In genomic region chr2:160717269-160717668, GRCm38 (mm10) we compare ENCODE assay signal across 9 mouse cellular contexts. TPM values are rescaled to one million over a fixed set of nuclear protein-coding genes. Genes with fewer than 3 reads are reported as not detected.
DNase-seq lines count a peak whose midpoint lies in the region; ATAC-seq and TF ChIP-seq lines count a peak whose summit lies in the region.
"Had no signal": no experiment of that assay in that cellular context is flagged by ENCODE, and none has a peak within 500 bp of the region (broad histone marks: within the 10 kb centered on the region; RNA-seq: fewer than 3 reads in every experiment).

No protein-coding gene starts in this region.

- no peak for DNase-seq in gastrocnemius, adult 2 months
- DNase-seq in gastrocnemius, postnatal 36 days, result no peak
- DNase-seq in midbrain, postnatal 0 days (ENCODE audit: low spot score), result peak; percentile 71
- no peak for DNase-seq in midbrain, embryonic 11.5 days (ENCODE audit: low spot score, missing footprints)
- DNase-seq in c-Kit-positive CD71-positive TER-119-positive erythroid progenitor cells, embryonic 14.5 days (ENCODE audit: low spot score), result peak; percentile 56
- DNase-seq in liver, postnatal 0 days, result peak; percentile 57
- DNase-seq in ovary, postnatal 14 days (ENCODE audit: low spot score), result no peak
- DNase-seq in right cerebral cortex, adult 18-20 months, result no peak

- no peaks in the 10 kb centered on the region for H3K27me3 ChIP-seq in midbrain, postnatal 0 days (ENCODE audit: insufficient read depth, low read length)
- H3K27me3 ChIP-seq in midbrain, embryonic 11.5 days (ENCODE audit: control insufficient read depth, insufficient read depth, low read length), result no peaks in the 10 kb centered on the region
- no peaks in the 10 kb centered on the region for H3K27me3 ChIP-seq in liver, postnatal 0 days (ENCODE audit: insufficient read depth, low read length)
- H3K27me3 ChIP-seq: neural tube, embryonic 12.5 days had no signal

- no peak overlapping the region for H3K9ac ChIP-seq in midbrain, postnatal 0 days (replicated peaks; ENCODE audit: low read length, poor library complexity, severe bottlenecking)
- no peak overlapping the region for H3K9ac ChIP-seq in midbrain, embryonic 11.5 days (ENCODE audit: low read length)
- no peak overlapping the region for H3K9ac ChIP-seq in liver, postnatal 0 days (replicated peaks)
- H3K9ac ChIP-seq: neural tube, embryonic 12.5 days had no signal

- TF ChIP-seq EP300 in liver, postnatal 0 days (IDR thresholded peaks at IDR 0.05; ENCODE audit: low read depth), result no peak

- H3K4me1 ChIP-seq in midbrain, postnatal 0 days (ENCODE audit: insufficient read depth, low read length), result no peaks in the 10 kb centered on the region
- no peaks in the 10 kb centered on the region for H3K4me1 ChIP-seq in midbrain, embryonic 11.5 days (ENCODE audit: control insufficient read depth, insufficient read depth, low read length)
- no peaks in the 10 kb centered on the region; the same call in 1 of the 2 replicates for H3K4me1 ChIP-seq in liver, postnatal 0 days (ENCODE audit: insufficient read depth)
- H3K4me1 ChIP-seq: neural tube, embryonic 12.5 days had no signal

- H3K4me3 ChIP-seq in gastrocnemius, adult 2 months, result no peak overlapping the region
- H3K4me3 ChIP-seq in midbrain, postnatal 0 days (ENCODE audit: low read depth, low read length), result no peak overlapping the region
- H3K4me3 ChIP-seq in midbrain, embryonic 11.5 days (ENCODE audit: low read depth, low read length), result no peak overlapping the region
- H3K4me3 ChIP-seq in liver, postnatal 0 days (ENCODE audit: low read depth, low read length), result no peak overlapping the region
- H3K4me3 ChIP-seq: neural tube, embryonic 12.5 days had no signal

- peak; percentile 69 for TF ChIP-seq CTCF in gastrocnemius, adult 2 months (IDR thresholded peaks at IDR 0.05)
- TF ChIP-seq CTCF in midbrain, postnatal 0 days (IDR thresholded peaks at IDR 0.05), result peak; percentile 80
- TF ChIP-seq CTCF in liver, postnatal 0 days (IDR thresholded peaks at IDR 0.05; ENCODE audit: low read depth), result peak; percentile 79

- 76% methylated on average over 5 of the region's 5 CpGs for WGBS in midbrain, postnatal 0 days
- 73% methylated on average over 5 of the region's 5 CpGs for WGBS in midbrain, embryonic 11.5 days
- WGBS in liver, postnatal 0 days (ENCODE audit: insufficient replicate concordance), result 68% methylated on average over 5 of the region's 5 CpGs

- peaks cover 41% of the 10 kb centered on the region for H3K36me3 ChIP-seq in midbrain, postnatal 0 days (ENCODE audit: insufficient read depth, low read length)
- peaks cover 26% of the 10 kb centered on the region for H3K36me3 ChIP-seq in midbrain, embryonic 11.5 days (ENCODE audit: control insufficient read depth, insufficient read depth, low read length)
- H3K36me3 ChIP-seq in liver, postnatal 0 days (replicated peaks; ENCODE audit: insufficient read depth, low read length), result peaks cover 84% of the 10 kb centered on the region

- no peak for ATAC-seq in midbrain, postnatal 0 days (ENCODE audit: low FRiP score)
- ATAC-seq in midbrain, embryonic 11.5 days (ENCODE audit: low FRiP score), result no peak
- no peak for ATAC-seq in liver, postnatal 0 days

- no peak overlapping the region for H3K27ac ChIP-seq in gastrocnemius, adult 2 months
- H3K27ac ChIP-seq in midbrain, postnatal 0 days (ENCODE audit: low read depth, low read length), result no peak overlapping the region
- H3K27ac ChIP-seq in midbrain, embryonic 11.5 days (ENCODE audit: low read depth, low read length), result no peak overlapping the region
- no peak overlapping the region for H3K27ac ChIP-seq in liver, postnatal 0 days (ENCODE audit: low read depth)
- H3K27ac ChIP-seq: neural tube, embryonic 12.5 days had no signal

- intact Hi-C loops in gastrocnemius, adult 2 months (cut with DNase I), result loop anchor here (2.0 kb wide), 1 partner anchor 170 kb away; no protein-coding TSS in a partner anchor
- intact Hi-C loops in gastrocnemius, postnatal 36 days (cut with DNase I), result loop anchor here (5.0 kb wide), 1 partner anchor 170 kb away; no protein-coding TSS in a partner anchor

- no peaks in the 10 kb centered on the region for H3K9me3 ChIP-seq in midbrain, postnatal 0 days (ENCODE audit: low read length)
- H3K9me3 ChIP-seq in midbrain, embryonic 11.5 days (ENCODE audit: control insufficient read depth, low read length), result no peaks in the 10 kb centered on the region
- H3K9me3 ChIP-seq in liver, postnatal 0 days (ENCODE audit: low read length), result no peaks in the 10 kb centered on the region
- H3K9me3 ChIP-seq: neural tube, embryonic 12.5 days had no signal

- no peak overlapping the region for H3K4me2 ChIP-seq in midbrain, postnatal 0 days (ENCODE audit: low read depth, low read length, poor library complexity, severe bottlenecking)
- no peak overlapping the region for H3K4me2 ChIP-seq in midbrain, embryonic 11.5 days
- no peak overlapping the region for H3K4me2 ChIP-seq in liver, postnatal 0 days (ENCODE audit: low read depth, low read length)
- H3K4me2 ChIP-seq: neural tube, embryonic 12.5 days had no signal

RNA-seq across cellular contexts. Expression of gene Plcg1, which starts 13.8 kb away (rescaled TPM):
- 10 to 100 TPM; 24.9 to 25.3 TPM for total RNA-seq in gastrocnemius, adult 2 months (2021)
- 10 to 100 TPM; 16.8 to 20.5 TPM for total RNA-seq in gastrocnemius, postnatal 36 days (2021)
- 88.7 and 134 TPM in 2 replicates for total RNA-seq in midbrain, postnatal 0 days (2014; rRNA removed)
- 38.0 and 45.2 TPM in 2 replicates for polyA plus RNA-seq in midbrain, postnatal 0 days (2015; fragmentation: Nextera tagmentation; extraction: Ambion mirVana)
- polyA plus RNA-seq in midbrain, embryonic 11.5 days (2014; fragmentation: Nextera tagmentation; extraction: Ambion mirVana), result 64.0 and 65.3 TPM in 2 replicates
- 5.0 and 6.6 TPM in 2 replicates for polyA plus RNA-seq in liver, postnatal 0 days (2015; fragmentation: Nextera tagmentation; extraction: Ambion mirVana)

Comparison
In these comparisons a context has a peak if more than half of its experiments do, and no peak if none do; other contexts are left out.
1. DNase-seq: peak in midbrain, postnatal 0 days (single experiment), c-Kit-positive CD71-positive TER-119-positive erythroid progenitor cells, embryonic 14.5 days (single experiment) and liver, postnatal 0 days (single experiment); none in gastrocnemius, adult 2 months (single experiment), gastrocnemius, postnatal 36 days (0 of 2), midbrain, embryonic 11.5 days (single experiment), ovary, postnatal 14 days (single experiment) and right cerebral cortex, adult 18-20 months (single experiment).
2. Peak in every context shown above with its lines, with median percentiles within 50 percentile points of each other: CTCF ChIP-seq.